Mouse (Mus musculus) activated CD4-positive, CD25-positive, alpha-beta regulatory T cell, adult 9 weeks (primary cell): Measurements from ENCODE around the gene Lca5. TPM values are rescaled to one million over a fixed set of nuclear protein-coding genes. Genes with fewer than 3 reads are reported as not detected.

Source experiments
- polyA plus RNA-seq: library from polyadenylated mRNA; unstranded; fragments of 100-300 nt; shearing (Covaris generic); gene quantifications from one replicate; pipeline ENCODE4 v1.2.1, GENCODE M21; 2017

The Lca5 gene
- polyA plus RNA-seq, result 11.8 TPM

GRCm38 (mm10) chr9:83440392-83441357, at the start of gene Lca5:
Gene Lca5 (minus strand): TSS chr9:83441127.

Other genes with a start within 250 kb of the Lca5 start
- 30.6 TPM for gene Sh3bgrl2, start 107.2 kb upstream of the Lca5 start, polyA plus RNA-seq